Mouse (Mus musculus) ES-E14 (cell line): Measurements from ENCODE around the gene Yy1. TPM values are rescaled to one million over a fixed set of nuclear protein-coding genes. Genes with fewer than 3 reads are reported as not detected.

Experiments
- DNase-seq: peaks from one replicate; pipeline ENCODE4 v3.0.0-alpha.2; 2013; ENCODE audit warnings: low read depth, low spot score
- H3K27ac ChIP-seq: 2 replicates; pipeline ENCODE4 v1.5.1; 2012; ENCODE audit warnings: low read depth, mild to moderate bottlenecking, low read length, moderate library complexity, mixed read lengths; ENCODE audit not compliant: poor library complexity, insufficient read depth, severe bottlenecking
- H3K36me3 ChIP-seq: 2 replicates; pipeline ENCODE4 v1.6.1; 2012; ENCODE audit warnings: mild to moderate bottlenecking, low read length, moderate library complexity, mixed read lengths; ENCODE audit not compliant: control insufficient read depth, poor library complexity, insufficient read depth, severe bottlenecking
- H3K4me1 ChIP-seq, 2 experiments: fragments of 150-350 bp in 1 of 2; sonication (generic) in 1 of 2; 2 replicates each; pipeline ENCODE4 v1.6.1; 2012; ENCODE audit warnings: low read length in 2 of 2, mild to moderate bottlenecking in 1 of 2, mixed read lengths in 1 of 2; ENCODE audit not compliant: control insufficient read depth in 2 of 2, insufficient read depth in 2 of 2, poor library complexity in 1 of 2
- H3K4me3 ChIP-seq, 2 experiments: fragments of 150-350 bp in 1 of 2; sonication (generic) in 1 of 2; 2 replicates each; pipeline ENCODE4 v1.5.1; 2012; ENCODE audit warnings: low read length in 2 of 2, low read depth in 1 of 2, mild to moderate bottlenecking in 1 of 2, mixed read lengths in 1 of 2; ENCODE audit not compliant: insufficient read depth in 1 of 2, poor library complexity in 1 of 2, severe bottlenecking in 1 of 2
- H3K9ac ChIP-seq: 2 replicates; pipeline ENCODE4 v1.6.1; 2012; ENCODE audit warnings: low read depth, mild to moderate bottlenecking, low read length, mixed read lengths; ENCODE audit not compliant: poor library complexity, insufficient read depth, severe bottlenecking
- H3K9me3 ChIP-seq: fragments of 150-350 bp; sonication (generic); 2 replicates; pipeline ENCODE4 v1.6.1; 2012; ENCODE audit warnings: low read depth, mild to moderate bottlenecking, low read length; ENCODE audit not compliant: control insufficient read depth, insufficient read depth
- CHD2 ChIP-seq: IDR thresholded peaks from 2 replicates; pipeline ENCODE4 v1.6.1; 2014; ENCODE audit warnings: mild to moderate bottlenecking, low read depth, low read length, inconsistent platforms
- HCFC1 ChIP-seq: IDR thresholded peaks from 2 replicates; pipeline ENCODE4 v1.6.1; 2012; ENCODE audit warnings: low read length, inconsistent platforms, borderline replicate concordance; ENCODE audit not compliant: insufficient read depth
- MAFK ChIP-seq: IDR thresholded peaks from 2 replicates; pipeline ENCODE4 v1.6.1; 2014; ENCODE audit warnings: mild to moderate bottlenecking, low read depth, low read length, inconsistent platforms; ENCODE audit not compliant: insufficient read depth
- ZC3H11A ChIP-seq: IDR thresholded peaks from 2 replicates; pipeline ENCODE4 v1.6.1; 2012; ENCODE audit warnings: low read depth, mild to moderate bottlenecking, inconsistent platforms, low read length, borderline replicate concordance
- ZNF384 ChIP-seq: IDR thresholded peaks from 2 replicates; pipeline ENCODE4 v1.6.1; 2012; ENCODE audit warnings: low read depth, low read length, inconsistent platforms
- in situ Hi-C, 2 experiments: fragments of 600-800 bp; cut with MboI; formaldehyde crosslinking; loops; one replicate each; pipeline ENCODE4 v1.15.1; 2025; ENCODE audit warnings: low sequenced_read_pairs in 2 of 2, inconsistent platforms in 1 of 2; ENCODE audit not compliant: unreplicated experiment in 2 of 2
- total RNA-seq: library from RNA; depleted of rRNA; stranded (reverse); fragments of 300-350 nt; gene quantifications from 2 replicates; pipeline ENCODE4 v1.2.3, GENCODE M21; 2012

Yy1 gene
- total RNA-seq, 1 experiment, result 40.5 TPM

DNA sequence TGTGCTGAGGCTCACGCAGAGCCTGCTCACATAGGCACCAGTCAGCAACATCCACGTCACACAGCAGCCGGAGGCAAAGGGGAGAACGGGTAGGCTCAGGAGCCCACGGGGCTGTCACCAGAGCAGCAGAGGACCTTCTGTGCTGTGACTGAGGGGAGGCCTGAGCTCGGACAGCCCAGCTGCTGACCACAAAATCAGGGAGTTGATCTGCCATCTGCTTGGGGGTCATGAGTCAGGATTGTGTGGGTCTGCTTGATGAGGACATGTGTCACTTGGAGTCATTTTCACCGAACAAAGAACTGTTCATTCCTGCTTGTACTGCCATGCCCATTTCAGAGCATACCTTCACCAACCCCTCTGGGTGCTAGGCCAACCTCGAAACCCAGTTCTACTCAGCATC lies 63.4 kb downstream of the Yy1 start:
- in situ Hi-C loops, result no loop called here
- TF ChIP-seq ZNF384 (no peak), HCFC1 (no peak), CHD2 (no peak), MAFK (no peak), ZC3H11A (no peak)
- DNase-seq, result no peak
- Histone ChIP-seq H3K9me3 (no peaks in the 10 kb centered on the region), H3K9ac (no peak overlapping the region), H3K4me1 (peaks cover 0 to 2% of the 10 kb centered on the region in 2 experiments; a peak in 1 of 4 replicates), H3K4me3 (no peak overlapping the region), H3K27ac (no peak overlapping the region; the same call in 1 of the 2 replicates), H3K36me3 (peaks cover 8% of the 10 kb centered on the region)

DNA sequence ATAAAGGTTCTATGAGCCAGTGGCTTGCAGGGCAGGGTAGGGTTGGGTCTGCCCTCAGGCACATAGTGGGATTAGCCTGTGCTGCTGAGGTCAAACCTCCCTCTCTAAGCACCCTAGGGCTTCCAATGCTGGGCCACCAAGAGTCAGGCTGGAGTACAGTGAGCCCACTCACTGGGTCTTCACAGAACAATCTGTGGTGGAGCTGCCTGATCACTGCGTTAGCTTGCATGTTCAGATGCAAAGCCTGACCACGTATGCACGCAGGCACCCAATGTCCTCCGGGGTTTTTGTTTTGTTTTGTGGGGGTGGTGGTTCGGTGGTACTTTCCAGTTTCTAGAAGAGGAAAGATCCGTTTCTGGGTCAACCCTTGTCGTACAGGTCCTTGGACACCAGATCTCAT lies 64.3 kb downstream of the Yy1 start:
- no peak for TF ChIP-seq MAFK
- no peak for TF ChIP-seq ZNF384
- no peak for TF ChIP-seq HCFC1
- no peak for TF ChIP-seq CHD2
- TF ChIP-seq ZC3H11A, result no peak
- peaks cover 0 to 2% of the 10 kb centered on the region in 2 experiments; a peak in 1 of 4 replicates for H3K4me1 ChIP-seq
- H3K36me3 ChIP-seq, result peaks cover 13% of the 10 kb centered on the region
- no peak overlapping the region for H3K27ac ChIP-seq
- H3K9ac ChIP-seq, result no peak overlapping the region
- no peak overlapping the region for H3K4me3 ChIP-seq
- DNase-seq, result no peak
- H3K9me3 ChIP-seq, result no peaks in the 10 kb centered on the region
- in situ Hi-C loops, result no loop called here

DNA sequence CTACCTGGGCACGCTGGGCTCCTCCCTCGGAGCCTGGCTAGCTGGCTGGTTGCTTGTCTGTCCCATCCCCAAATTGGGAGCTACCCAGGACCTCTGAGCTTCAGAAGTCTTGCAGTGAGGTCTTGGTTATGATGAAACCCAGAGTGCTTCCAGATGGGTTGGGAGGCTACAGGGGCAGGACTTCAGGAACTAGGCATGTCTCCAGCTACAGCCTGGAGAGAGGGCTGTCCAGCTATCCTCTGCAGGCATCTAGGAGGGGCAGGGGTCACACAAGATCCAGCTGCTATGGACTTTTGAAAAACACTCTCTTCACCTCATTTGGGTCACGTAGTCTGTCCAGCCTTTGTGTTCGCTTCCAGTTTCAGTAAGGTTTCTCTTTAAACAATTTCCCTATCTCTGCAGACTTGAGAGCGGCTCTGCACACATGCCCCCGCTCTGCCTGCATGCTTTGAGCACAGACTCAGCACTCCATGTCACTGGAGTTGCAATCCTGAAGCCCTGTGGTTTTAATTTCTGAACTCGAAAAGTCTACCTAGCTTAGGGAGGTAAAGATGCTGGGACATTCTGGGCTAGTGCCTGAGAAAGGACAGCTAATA lies 64.9 kb downstream of the Yy1 start:
- in situ Hi-C loops, result no loop called here
- H3K36me3 ChIP-seq, result peaks cover 16% of the 10 kb centered on the region
- H3K4me1 ChIP-seq, result peaks cover 0 to 2% of the 10 kb centered on the region in 2 experiments; a peak in 1 of 4 replicates
- DNase-seq, result no peak
- H3K9ac ChIP-seq, result no peak overlapping the region
- H3K9me3 ChIP-seq, result no peaks in the 10 kb centered on the region
- no peak overlapping the region for H3K27ac ChIP-seq
- no peak overlapping the region for H3K4me3 ChIP-seq
- TF ChIP-seq ZNF384 (no peak), MAFK (no peak), CHD2 (no peak), ZC3H11A (no peak), HCFC1 (no peak)

DNA sequence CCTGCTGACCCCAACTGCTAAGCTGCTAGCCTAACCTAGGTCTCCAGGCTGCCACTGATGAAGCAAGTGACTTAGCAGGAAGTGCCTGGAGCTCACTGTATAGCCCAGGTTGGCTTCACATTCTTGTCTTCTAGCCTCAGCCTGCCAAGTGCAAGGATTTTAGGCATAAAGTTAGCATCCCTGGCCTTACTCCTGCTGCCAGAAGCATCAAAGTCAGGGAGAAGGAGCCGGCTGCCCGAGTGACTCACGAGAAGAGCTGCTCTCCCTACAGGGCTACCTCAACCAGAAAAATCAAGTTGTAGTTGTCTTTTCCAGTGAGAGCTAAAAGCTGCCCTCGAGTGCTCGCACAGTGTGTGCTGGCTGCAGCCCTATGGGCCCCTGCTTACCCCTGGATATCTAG lies 65.7 kb downstream of the Yy1 start:
- no peak for TF ChIP-seq ZC3H11A
- no peak for TF ChIP-seq CHD2
- no peak for TF ChIP-seq MAFK
- no peak for TF ChIP-seq HCFC1
- no peak for TF ChIP-seq ZNF384
- no peak overlapping the region for H3K4me3 ChIP-seq
- no peaks in the 10 kb centered on the region for H3K4me1 ChIP-seq
- in situ Hi-C loops, result no loop called here
- H3K9ac ChIP-seq, result no peak overlapping the region
- H3K9me3 ChIP-seq, result no peaks in the 10 kb centered on the region
- no peak for DNase-seq
- peaks cover 20% of the 10 kb centered on the region for H3K36me3 ChIP-seq
- no peak overlapping the region for H3K27ac ChIP-seq

DNA sequence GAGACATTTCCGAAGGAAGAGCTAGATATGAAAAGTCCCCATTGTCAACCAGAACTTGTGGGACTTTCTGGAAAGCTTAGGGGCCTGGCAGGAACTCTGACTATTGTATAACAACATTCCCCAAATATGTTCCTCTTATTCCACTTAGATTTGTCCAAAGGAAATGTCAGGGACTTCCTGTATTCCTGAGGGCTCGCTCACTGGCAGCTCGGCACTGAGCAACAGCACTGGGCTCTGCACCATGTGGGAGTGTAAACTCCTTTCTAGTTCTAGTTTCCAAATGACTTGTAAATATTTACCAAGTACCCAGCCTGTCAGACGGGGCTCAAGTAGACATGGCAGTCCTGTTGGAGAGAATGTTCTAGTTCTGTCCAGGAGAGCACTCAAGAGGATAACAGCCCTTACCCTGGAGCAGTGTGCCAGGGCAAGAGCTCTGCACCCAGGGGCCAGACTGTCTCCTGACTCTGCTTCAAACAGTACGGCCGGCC lies 72.3 kb downstream of the Yy1 start:
- Histone ChIP-seq H3K27ac (no peak overlapping the region), H3K4me1 (no peaks in the 10 kb centered on the region), H3K9me3 (no peaks in the 10 kb centered on the region), H3K9ac (no peak overlapping the region), H3K4me3 (no peak overlapping the region), H3K36me3 (peaks cover 67% of the 10 kb centered on the region)
- in situ Hi-C loops, result no loop called here
- TF ChIP-seq MAFK (no peak), CHD2 (no peak), ZC3H11A (no peak), ZNF384 (no peak), HCFC1 (no peak)
- DNase-seq, result no peak
